Mouse (Mus musculus): ENCODE data around the gene Cga.

DNA sequence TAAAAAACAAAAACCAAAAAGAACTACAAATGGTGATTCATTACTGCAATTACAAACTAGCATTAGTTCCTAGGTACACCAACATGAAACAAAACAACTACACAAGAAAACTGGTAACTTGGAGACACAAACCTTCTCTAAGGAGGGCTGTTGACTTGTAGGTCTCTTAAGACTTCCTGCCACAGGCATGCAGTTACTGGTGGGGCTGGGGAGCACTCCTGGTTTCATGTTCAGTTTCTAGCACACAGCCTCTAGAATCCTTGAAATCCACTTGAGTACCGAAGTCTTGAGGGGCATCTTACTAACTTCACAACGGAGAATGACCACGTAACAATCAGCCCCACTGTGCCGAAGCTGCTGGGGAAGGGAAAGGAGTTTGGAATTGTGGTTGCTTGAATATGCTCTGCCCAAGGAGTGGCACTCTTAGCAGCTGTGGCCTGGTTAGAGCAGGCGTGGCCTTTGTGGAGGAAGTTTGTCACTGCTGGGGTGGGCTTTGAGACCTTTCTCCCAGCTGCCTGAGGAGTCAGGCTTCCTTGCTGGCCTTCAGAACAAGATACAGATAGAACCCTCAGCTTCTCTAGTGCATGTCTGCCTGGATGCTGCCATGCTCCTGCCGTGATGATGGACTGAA lies 45.8 kb upstream of the Cga start:
- TF ChIP-seq CTCF (IDR thresholded peaks at IDR 0.05; ENCODE audit: borderline replicate concordance, control insufficient read depth, extremely low read depth, insufficient read depth, low read length, poor library complexity) (no peak), POLR2A (IDR thresholded peaks at IDR 0.05; ENCODE audit: control insufficient read depth, extremely low read depth, insufficient read depth, low read length, poor library complexity) (no peak)
